Comparison of ENCODE assay signal across 8 mouse cellular contexts in the genomic region with DNA sequence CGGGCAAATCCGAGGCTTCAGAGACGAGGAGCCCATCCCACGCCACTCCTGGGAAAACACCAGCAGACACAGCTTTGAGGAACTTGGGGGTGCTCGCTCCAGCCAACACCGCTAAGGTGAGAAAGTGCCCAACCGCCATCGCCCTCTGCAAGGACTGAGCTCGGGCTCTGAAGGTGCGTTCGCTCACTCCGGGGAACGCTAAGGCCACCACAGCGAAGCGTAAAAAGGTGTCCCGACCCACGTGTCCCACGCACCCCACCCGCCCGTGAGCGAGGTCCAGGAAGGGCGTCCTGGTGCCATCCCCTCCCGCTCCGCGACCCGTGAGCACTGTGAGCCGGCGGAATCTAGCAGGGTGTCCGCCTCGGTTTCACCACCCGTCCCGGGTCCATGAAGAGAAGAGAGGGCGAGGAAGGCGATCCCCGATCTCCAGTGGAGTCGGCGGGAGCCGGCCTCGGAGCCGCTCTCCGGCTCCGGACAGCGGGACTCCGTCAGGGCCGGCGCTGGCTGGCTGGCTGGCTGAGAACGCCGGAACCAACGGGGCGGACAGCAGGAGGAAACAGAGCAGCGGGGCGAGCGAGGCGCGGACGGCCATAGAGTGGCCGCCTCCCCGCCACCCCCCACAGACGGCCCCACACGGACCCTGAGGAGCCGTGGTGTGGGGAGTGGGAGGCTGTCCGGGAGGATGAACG. TPM values are rescaled to one million over a fixed set of nuclear protein-coding genes. Genes with fewer than 3 reads are reported as not detected.
DNase-seq lines count a peak whose midpoint lies in the region; ATAC-seq lines count a peak whose summit lies in the region.

No protein-coding gene starts in this region.

- H3K9ac ChIP-seq in heart, embryonic 12.5 days, result peak overlapping the region; percentile 99
- peak overlapping the region; percentile 93 for H3K9ac ChIP-seq in kidney, embryonic 16.5 days (replicated peaks; ENCODE audit: low read length)

- H3K4me2 ChIP-seq in heart, embryonic 12.5 days, result peak overlapping the region; percentile 96
- H3K4me2 ChIP-seq in kidney, embryonic 16.5 days (replicated peaks; ENCODE audit: low read depth, low read length), result peak overlapping the region; percentile 70

- H3K4me1 ChIP-seq in heart, embryonic 12.5 days (replicated peaks), result peaks cover 17% of the 10 kb centered on the region
- H3K4me1 ChIP-seq in kidney, embryonic 16.5 days (ENCODE audit: insufficient read depth, low read length), result peaks cover 10% of the 10 kb centered on the region; the same call in 1 of the 2 replicates
- peaks cover 37% of the 10 kb centered on the region for H3K4me1 ChIP-seq in megakaryocyte, embryonic 14.5 days

- no peaks in the 10 kb centered on the region for H3K27me3 ChIP-seq in heart, embryonic 12.5 days (replicated peaks)
- no peaks in the 10 kb centered on the region for H3K27me3 ChIP-seq in kidney, embryonic 16.5 days (ENCODE audit: insufficient read depth, low read length)
- H3K27me3 ChIP-seq in megakaryocyte, embryonic 14.5 days (replicated peaks), result no peaks in the 10 kb centered on the region

- no peaks in the 10 kb centered on the region for H3K9me3 ChIP-seq in heart, embryonic 12.5 days (replicated peaks)
- no peaks in the 10 kb centered on the region for H3K9me3 ChIP-seq in kidney, embryonic 16.5 days (ENCODE audit: low read length)
- H3K9me3 ChIP-seq in megakaryocyte, embryonic 14.5 days, result no peaks in the 10 kb centered on the region

- H3K4me3 ChIP-seq in heart, embryonic 12.5 days, result peak overlapping the region; percentile 99
- peak overlapping the region; percentile 99 for H3K4me3 ChIP-seq in kidney, embryonic 16.5 days (ENCODE audit: low read length)
- peak overlapping the region; percentile 99 for H3K4me3 ChIP-seq in megakaryocyte, embryonic 14.5 days (replicated peaks)

- peaks cover 2% of the 10 kb centered on the region; the same call in 1 of the 2 replicates for H3K36me3 ChIP-seq in heart, embryonic 12.5 days
- no peaks in the 10 kb centered on the region for H3K36me3 ChIP-seq in kidney, embryonic 16.5 days (ENCODE audit: insufficient read depth, low read length)
- H3K36me3 ChIP-seq in megakaryocyte, embryonic 14.5 days (replicated peaks; ENCODE audit: low read length), result peaks cover 9% of the 10 kb centered on the region

- peak; percentile 62 for DNase-seq in adrenal gland, postnatal 14 days
- no peak for DNase-seq in adrenal gland, postnatal 10 days
- DNase-seq in urinary bladder, adult 18-20 months (ENCODE audit: low spot score in 2 of 2), result peak; percentile 24 to 66
- DNase-seq in urinary bladder, postnatal 10 days (ENCODE audit: low spot score), result no peak
- DNase-seq in spleen, postnatal 36 days (ENCODE audit: low spot score in 2 of 2), result peak; percentile 24 to 43

- peak overlapping the region; percentile 78 for H3K27ac ChIP-seq in heart, embryonic 12.5 days (ENCODE audit: poor library complexity, severe bottlenecking)
- peak overlapping the region; percentile 70 for H3K27ac ChIP-seq in kidney, embryonic 16.5 days (ENCODE audit: low read length)

- peak; percentile 61 for ATAC-seq in heart, embryonic 12.5 days (ENCODE audit: insufficient number of reproducible peaks, low FRiP score)
- ATAC-seq in kidney, embryonic 16.5 days (ENCODE audit: low FRiP score, low TSS enrichment), result peak; percentile 84

- under 1% methylated on average over 63 of the region's 63 CpGs for WGBS in heart, embryonic 12.5 days
- under 1% methylated on average over 62 of the region's 63 CpGs for WGBS in kidney, embryonic 16.5 days

RNA-seq across cellular contexts. Expression of a gene that starts 0.9 kb away (rescaled TPM):
- 90.7 and 103 TPM in 2 replicates for total RNA-seq in adrenal gland, postnatal 14 days (2021)
- total RNA-seq in adrenal gland, postnatal 10 days (2021), result 10 to 100 TPM; 71.7 to 90.6 TPM
- 71.8 and 75.3 TPM in 2 replicates for polyA plus RNA-seq in heart, embryonic 12.5 days (2016; fragmentation: Nextera tagmentation; extraction: Ambion mirVana)
- polyA plus RNA-seq in kidney, embryonic 16.5 days (2015; fragmentation: Nextera tagmentation; extraction: Ambion mirVana), result 72.7 and 94.8 TPM in 2 replicates
- polyA plus RNA-seq in megakaryocyte, embryonic 14.5 days (2012; ENCODE audit: insufficient read depth, low replicate concordance), result 4.3 and 5.8 TPM in 2 replicates

RNA-seq across cellular contexts. Expression of a gene that starts 14.9 kb away (rescaled TPM):
- total RNA-seq in adrenal gland, postnatal 14 days (2021), result 146 and 162 TPM in 2 replicates
- total RNA-seq in adrenal gland, postnatal 10 days (2021), result 100 to 1,000 TPM; 105 to 109 TPM
- 81.1 and 85.4 TPM in 2 replicates for polyA plus RNA-seq in heart, embryonic 12.5 days (2016; fragmentation: Nextera tagmentation; extraction: Ambion mirVana)
- 30.7 and 38.1 TPM in 2 replicates for polyA plus RNA-seq in kidney, embryonic 16.5 days (2015; fragmentation: Nextera tagmentation; extraction: Ambion mirVana)
- 134 and 294 TPM in 2 replicates for polyA plus RNA-seq in megakaryocyte, embryonic 14.5 days (2012; ENCODE audit: insufficient read depth, low replicate concordance)

RNA-seq across cellular contexts. Expression of a gene that starts 53.3 kb away (rescaled TPM):
- total RNA-seq in adrenal gland, postnatal 14 days (2021), result 21.2 and 23.9 TPM in 2 replicates
- total RNA-seq in adrenal gland, postnatal 10 days (2021), result 10 to 100 TPM; 20.4 to 21.0 TPM
- 13.5 and 13.6 TPM in 2 replicates for polyA plus RNA-seq in heart, embryonic 12.5 days (2016; fragmentation: Nextera tagmentation; extraction: Ambion mirVana)
- polyA plus RNA-seq in kidney, embryonic 16.5 days (2015; fragmentation: Nextera tagmentation; extraction: Ambion mirVana), result 34.7 and 36.8 TPM in 2 replicates
- polyA plus RNA-seq in megakaryocyte, embryonic 14.5 days (2012; ENCODE audit: insufficient read depth, low replicate concordance), result 26.5 and 65.3 TPM in 2 replicates

RNA-seq across cellular contexts. Expression of a gene that starts 58.1 kb away (rescaled TPM):
- 13.4 and 18.4 TPM in 2 replicates for total RNA-seq in adrenal gland, postnatal 14 days (2021)
- 10 to 100 TPM; 16.1 to 18.7 TPM for total RNA-seq in adrenal gland, postnatal 10 days (2021)
- 23.9 and 24.0 TPM in 2 replicates for polyA plus RNA-seq in heart, embryonic 12.5 days (2016; fragmentation: Nextera tagmentation; extraction: Ambion mirVana)
- polyA plus RNA-seq in kidney, embryonic 16.5 days (2015; fragmentation: Nextera tagmentation; extraction: Ambion mirVana), result 27.4 and 29.4 TPM in 2 replicates
- 8.7 and 27.1 TPM in 2 replicates for polyA plus RNA-seq in megakaryocyte, embryonic 14.5 days (2012; ENCODE audit: insufficient read depth, low replicate concordance)

Comparison
In these comparisons a context has a peak if more than half of its experiments do, and no peak if none do; other contexts are left out.
1. DNase-seq: peak in adrenal gland, postnatal 14 days (single experiment), urinary bladder, adult 18-20 months (2 of 2) and spleen, postnatal 36 days (2 of 2); none in adrenal gland, postnatal 10 days (single experiment) and urinary bladder, postnatal 10 days (single experiment).
2. RNA of a gene that starts 0.9 kb away (polyA plus RNA-seq): 71.8 to 75.3 TPM in heart, embryonic 12.5 days and 72.7 to 94.8 TPM in kidney, embryonic 16.5 days; 4.3 to 5.8 TPM in megakaryocyte, embryonic 14.5 days; every median in the first group is over 10 times any median in the second.
3. Peak in every context shown above with its lines, with median percentiles within 50 percentile points of each other: H3K4me3 ChIP-seq.